Mouse (Mus musculus) midbrain, embryonic 11.5 days (tissue): Measurements from ENCODE around the gene Gnpat. TPM values are rescaled to one million over a fixed set of nuclear protein-coding genes. Genes with fewer than 3 reads are reported as not detected.

ENCODE experiments used
- ATAC-seq: fragments of 200-750 bp; cut with Nextera tagmentation; 2 replicates; pipeline ENCODE4 v1.8.0; 2017; ENCODE audit warnings: moderate TSS enrichment, moderate library complexity; ENCODE audit not compliant: low FRiP score
- DNase-seq: peaks from one replicate; pipeline ENCODE4 v3.0.0; 2015; ENCODE audit warnings: low spot score; ENCODE audit errors: missing footprints
- H3K27ac ChIP-seq: fragments of 300-500 bp; sonication (generic); 2 replicates; pipeline ENCODE4 v1.5.1; 2014; ENCODE audit warnings: low read depth, low read length
- H3K27me3 ChIP-seq: fragments of 300-500 bp; sonication (generic); 2 replicates; pipeline ENCODE4 v1.6.1; 2014; ENCODE audit warnings: mild to moderate bottlenecking, low read length, moderate library complexity, mixed read lengths; ENCODE audit not compliant: control insufficient read depth, insufficient read depth
- H3K36me3 ChIP-seq: fragments of 300-500 bp; sonication (generic); 2 replicates; pipeline ENCODE4 v1.6.1; 2014; ENCODE audit warnings: mild to moderate bottlenecking, low read length, moderate library complexity, mixed read lengths; ENCODE audit not compliant: control insufficient read depth, insufficient read depth
- H3K4me1 ChIP-seq: fragments of 300-500 bp; sonication (generic); 2 replicates; pipeline ENCODE4 v1.6.1; 2014; ENCODE audit warnings: low read length; ENCODE audit not compliant: control insufficient read depth, insufficient read depth
- H3K4me2 ChIP-seq: fragments of 300-500 bp; sonication (generic); 2 replicates; pipeline ENCODE4 v1.6.1; 2014; ENCODE audit warnings: mild to moderate bottlenecking, moderate library complexity
- H3K4me3 ChIP-seq: fragments of 300-500 bp; sonication (generic); 2 replicates; pipeline ENCODE4 v1.5.1; 2014; ENCODE audit warnings: low read depth, low read length
- H3K9ac ChIP-seq: fragments of 300-500 bp; sonication (generic); 2 replicates; pipeline ENCODE4 v1.6.1; 2014; ENCODE audit warnings: low read length
- H3K9me3 ChIP-seq: fragments of 300-500 bp; sonication (generic); 2 replicates; pipeline ENCODE4 v1.6.1; 2016; ENCODE audit warnings: low read length; ENCODE audit not compliant: control insufficient read depth
- WGBS: fragments of 180-500 bp; shearing (Covaris S2); extraction: QIAGEN DNeasy Blood & Tissue Kit; methylation state at CpG from one replicate; pipeline ENCODE4 v1.1.7; 2014; 5-methylcytosine and 5-hydroxymethylcytosine counted together
- polyA plus RNA-seq: library from polyadenylated mRNA; unstranded; fragments of >200 nt; fragmentation: Nextera tagmentation; extraction: Ambion mirVana; gene quantifications from 2 replicates; pipeline ENCODE4 v1.2.1, GENCODE M21; 2014

Gene Gnpat
- polyA plus RNA-seq, 1 experiment from 2014 or later = 138 TPM

DNA sequence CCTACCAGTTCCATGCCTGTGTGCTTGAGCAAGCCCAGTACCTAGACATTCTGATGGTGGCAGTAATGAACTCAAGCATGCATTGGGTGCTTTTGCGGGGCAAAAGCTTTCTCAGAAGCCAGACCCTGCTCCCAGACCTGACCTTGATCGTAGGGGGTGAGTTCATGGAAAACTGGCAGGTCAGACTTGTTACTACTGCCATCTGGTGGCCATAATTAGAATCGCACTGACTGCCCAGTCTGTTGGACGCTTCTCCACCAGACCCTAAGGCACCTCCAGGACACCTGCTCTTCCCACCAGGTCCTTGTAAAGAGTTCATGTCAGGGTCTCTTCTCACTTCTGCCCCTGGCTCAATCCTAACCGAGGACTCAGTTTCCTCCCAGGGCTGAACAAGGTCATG, 35.4 kb upstream of the Gnpat start:
- no peak overlapping the region for H3K4me3 ChIP-seq
- ATAC-seq (0 out of 2 replicates have a peak, but pooled peaks have one; percentile 35), DNase-seq (peak; percentile 97)
- no peaks in the 10 kb centered on the region for H3K27me3 ChIP-seq
- H3K4me1 ChIP-seq = no peaks in the 10 kb centered on the region
- no peaks in the 10 kb centered on the region for H3K36me3 ChIP-seq
- no peak overlapping the region for H3K4me2 ChIP-seq
- no peak overlapping the region for H3K9ac ChIP-seq
- WGBS = under 1% methylated on average over 5 of the region's 5 CpGs
- H3K9me3 ChIP-seq = no peaks in the 10 kb centered on the region
- no peak overlapping the region for H3K27ac ChIP-seq

GRCm38 (mm10) chr8:124828561-124829240, 34.1 kb upstream of the Gnpat start:
- no peak overlapping the region for H3K27ac ChIP-seq
- ATAC-seq = no peak
- 86% methylated on average over 24 of the region's 24 CpGs for WGBS

GRCm38 (mm10) chr8:124830050-124830449, 32.8 kb upstream of the Gnpat start:
- no peak for ATAC-seq
- Histone ChIP-seq H3K36me3 (no peaks in the 10 kb centered on the region), H3K27ac (no peak overlapping the region), H3K4me1 (no peaks in the 10 kb centered on the region), H3K4me2 (no peak overlapping the region), H3K4me3 (no peak overlapping the region), H3K27me3 (no peaks in the 10 kb centered on the region), H3K9me3 (no peaks in the 10 kb centered on the region), H3K9ac (no peak overlapping the region)
- DNase-seq = peak; percentile 59
- 86% methylated on average over 13 of the region's 13 CpGs for WGBS

More at GRCm38 (mm10) chr8:124828561-124829240, 34.1 kb upstream of the Gnpat start:
- no peak overlapping the region for H3K4me2 ChIP-seq
- H3K36me3 ChIP-seq = no peaks in the 10 kb centered on the region
- no peak overlapping the region for H3K4me3 ChIP-seq
- no peaks in the 10 kb centered on the region for H3K27me3 ChIP-seq
- H3K4me1 ChIP-seq = no peaks in the 10 kb centered on the region
- DNase-seq = peak; percentile 54
- H3K9ac ChIP-seq = no peak overlapping the region
- no peaks in the 10 kb centered on the region for H3K9me3 ChIP-seq

DNA sequence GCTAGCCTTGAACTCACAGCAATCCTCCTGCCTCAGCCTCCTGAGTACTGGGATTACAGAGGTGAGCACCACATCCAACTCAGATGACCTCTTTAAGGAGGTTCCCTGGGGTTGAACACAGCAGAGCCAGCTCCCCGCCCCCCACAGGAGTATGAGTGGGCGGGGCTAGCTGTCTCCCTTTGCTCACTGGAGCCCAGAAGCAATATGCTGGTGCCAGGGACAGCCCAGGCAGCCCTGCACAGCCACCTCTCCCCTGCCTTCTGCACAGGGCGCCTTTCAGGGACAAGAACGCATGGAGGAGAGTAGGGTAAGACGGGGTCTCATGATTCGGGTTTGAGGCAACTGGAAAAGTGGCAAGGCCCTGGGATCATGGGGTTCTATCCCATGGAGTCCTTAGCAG, 31.3 kb upstream of the Gnpat start:
- WGBS = 78% methylated on average over 6 of the region's 6 CpGs
- no peak overlapping the region for H3K9ac ChIP-seq
- no peak overlapping the region for H3K4me3 ChIP-seq
- no peaks in the 10 kb centered on the region for H3K4me1 ChIP-seq
- H3K4me2 ChIP-seq = no peak overlapping the region
- no peaks in the 10 kb centered on the region for H3K9me3 ChIP-seq
- H3K27ac ChIP-seq = no peak overlapping the region
- ATAC-seq = no peak
- no peaks in the 10 kb centered on the region for H3K36me3 ChIP-seq
- no peaks in the 10 kb centered on the region for H3K27me3 ChIP-seq
- no peak for DNase-seq

DNA sequence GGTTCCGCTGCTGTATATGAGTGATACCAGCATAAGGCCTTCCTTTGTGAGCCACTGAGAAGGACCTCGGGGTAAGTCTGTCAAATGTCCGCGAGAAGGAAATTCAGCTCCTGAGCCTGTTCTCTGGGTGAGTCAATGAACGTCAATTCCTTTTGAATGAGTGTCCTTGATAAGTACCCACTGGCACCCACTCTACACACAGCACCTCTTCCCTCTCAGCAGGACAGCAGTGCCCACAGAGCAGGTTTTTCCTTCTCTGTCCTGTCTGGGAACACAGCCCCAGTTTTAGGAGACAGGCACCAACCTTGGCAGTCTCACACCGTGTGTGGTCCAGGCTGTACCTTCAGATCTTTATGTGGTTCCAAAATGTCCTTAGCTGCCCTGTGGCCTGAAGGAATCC, 30.9 kb upstream of the Gnpat start:
- WGBS = 95% methylated on average over 6 of the region's 6 CpGs
- no peak for DNase-seq
- Histone ChIP-seq H3K4me3 (no peak overlapping the region), H3K4me1 (no peaks in the 10 kb centered on the region), H3K4me2 (no peak overlapping the region), H3K27me3 (no peaks in the 10 kb centered on the region), H3K9ac (no peak overlapping the region), H3K36me3 (no peaks in the 10 kb centered on the region), H3K27ac (no peak overlapping the region), H3K9me3 (no peaks in the 10 kb centered on the region)
- no peak for ATAC-seq

GRCm38 (mm10) chr8:124833430-124834205, 29.2 kb upstream of the Gnpat start:
- H3K4me1 ChIP-seq = no peaks in the 10 kb centered on the region
- H3K27me3 ChIP-seq = no peaks in the 10 kb centered on the region
- no peak overlapping the region for H3K4me3 ChIP-seq
- no peaks in the 10 kb centered on the region for H3K36me3 ChIP-seq
- no peak overlapping the region for H3K27ac ChIP-seq
- WGBS = 54% methylated on average over 15 of the region's 15 CpGs
- DNase-seq (no peak), ATAC-seq (no peak)
- no peaks in the 10 kb centered on the region for H3K9me3 ChIP-seq
- H3K9ac ChIP-seq = no peak overlapping the region
- H3K4me2 ChIP-seq = no peak overlapping the region

- no peak for ATAC-seq
- H3K4me3 ChIP-seq = no peak overlapping the region
- peaks cover 16% of the 10 kb centered on the region for H3K36me3 ChIP-seq
- H3K9ac ChIP-seq = no peak overlapping the region
- no peaks in the 10 kb centered on the region for H3K9me3 ChIP-seq
- DNase-seq = no peak
- no peak overlapping the region for H3K27ac ChIP-seq
- no peaks in the 10 kb centered on the region for H3K27me3 ChIP-seq
- no peak overlapping the region for H3K4me2 ChIP-seq
- H3K4me1 ChIP-seq = no peaks in the 10 kb centered on the region
These were observed 27.0 kb upstream of the Gnpat start for GRCm38 (mm10) chr8:124835848-124836247.

DNA sequence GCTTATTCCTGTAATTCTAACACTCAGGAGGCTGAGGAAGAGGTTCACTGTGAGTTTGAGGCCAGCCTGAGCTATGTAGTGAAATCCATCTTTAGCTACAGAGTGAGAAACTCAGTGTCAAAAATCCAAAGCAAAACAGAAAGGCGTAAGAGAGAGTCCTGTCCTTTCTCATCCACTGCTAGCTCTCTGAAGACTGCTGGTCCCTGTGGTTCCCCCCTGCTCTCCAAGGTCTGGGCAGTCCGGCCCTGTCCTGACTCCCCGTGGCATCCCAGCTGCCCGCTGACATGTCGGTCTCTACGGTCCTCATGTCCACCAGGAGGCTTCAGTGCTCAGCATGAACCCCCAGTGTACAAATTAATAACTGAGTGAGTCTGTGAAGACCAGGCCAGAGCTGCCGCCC, 26.6 kb upstream of the Gnpat start:
- Histone ChIP-seq H3K9me3 (no peaks in the 10 kb centered on the region), H3K4me2 (no peak overlapping the region), H3K27me3 (no peaks in the 10 kb centered on the region), H3K9ac (no peak overlapping the region), H3K4me3 (no peak overlapping the region), H3K27ac (no peak overlapping the region), H3K4me1 (no peaks in the 10 kb centered on the region), H3K36me3 (peaks cover 16% of the 10 kb centered on the region)
- 82% methylated on average over 7 of the region's 7 CpGs for WGBS
- no peak for DNase-seq
- no peak for ATAC-seq

DNA sequence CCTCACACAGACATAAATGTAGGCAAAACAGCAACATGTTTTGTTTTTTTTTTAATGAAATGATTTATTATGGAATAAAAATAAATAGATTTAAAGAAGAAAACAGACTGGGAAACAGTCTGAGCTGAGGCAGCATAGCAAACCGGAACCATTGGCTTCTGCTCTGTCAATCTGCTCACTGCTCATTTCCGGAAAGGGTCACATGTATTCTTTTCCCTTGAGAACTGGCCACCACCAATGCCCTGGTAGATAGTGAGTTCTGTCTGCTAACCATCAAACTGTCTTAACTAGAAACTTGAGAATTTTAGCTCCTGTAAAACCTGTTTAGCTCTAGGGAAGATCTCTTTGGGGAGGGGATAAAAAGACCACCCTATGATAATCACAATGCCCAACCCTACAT, 25.9 kb upstream of the Gnpat start:
- ATAC-seq (no peak), DNase-seq (no peak)
- Histone ChIP-seq H3K9ac (no peak overlapping the region), H3K4me3 (no peak overlapping the region), H3K36me3 (peaks cover 16% of the 10 kb centered on the region), H3K27me3 (no peaks in the 10 kb centered on the region), H3K4me1 (no peaks in the 10 kb centered on the region), H3K4me2 (no peak overlapping the region), H3K27ac (no peak overlapping the region), H3K9me3 (no peaks in the 10 kb centered on the region)
- WGBS = 92% methylated on average over 2 of the region's 2 CpGs
